ENCODE assay signal across 10 mouse cellular contexts in genomic region chr8:60981388-60981787, GRCm38 (mm10). TPM values are rescaled to one million over a fixed set of nuclear protein-coding genes. Genes with fewer than 3 reads are reported as not detected.
DNase-seq lines count a peak whose midpoint lies in the region; ATAC-seq and TF ChIP-seq lines count a peak whose summit lies in the region.
"Had no signal": no experiment of that assay in that cellular context is flagged by ENCODE, and none has a peak within 500 bp of the region (broad histone marks: within the 10 kb centered on the region; RNA-seq: fewer than 3 reads in every experiment).

No protein-coding gene starts in this region.

- peak overlapping the region; percentile 95; the same call in 1 of the 2 replicates for H3K4me2 ChIP-seq in forebrain, embryonic 12.5 days
- no peak overlapping the region for H3K4me2 ChIP-seq in forebrain, embryonic 16.5 days (ENCODE audit: low read length)
- H3K4me2 ChIP-seq in intestine, embryonic 15.5 days (replicated peaks) = peak overlapping the region; percentile 89
- peak overlapping the region; percentile 99 for H3K4me2 ChIP-seq in neural tube, embryonic 13.5 days

- DNase-seq in layer of hippocampus, adult 2 months (ENCODE audit: low spot score in 2 of 2) = no peak
- no peak for DNase-seq in layer of hippocampus, postnatal 36 days
- no peak for DNase-seq in cerebellum, adult 8-10 months
- DNase-seq: B cell, adult 2 months; gastrocnemius, postnatal 25 days had no signal

- H3K4me1 ChIP-seq in forebrain, embryonic 12.5 days = peaks cover 14% of the 10 kb centered on the region
- peaks cover 6% of the 10 kb centered on the region for H3K4me1 ChIP-seq in forebrain, embryonic 16.5 days (replicated peaks; ENCODE audit: control insufficient read depth, insufficient read depth, low read length)
- H3K4me1 ChIP-seq in intestine, embryonic 15.5 days (replicated peaks) = no peaks in the 10 kb centered on the region
- peaks cover 19% of the 10 kb centered on the region for H3K4me1 ChIP-seq in neural tube, embryonic 13.5 days (replicated peaks)

- H3K9ac ChIP-seq in forebrain, embryonic 12.5 days = no peak overlapping the region
- no peak overlapping the region for H3K9ac ChIP-seq in forebrain, embryonic 16.5 days (replicated peaks; ENCODE audit: low read depth, low read length)
- no peak overlapping the region for H3K9ac ChIP-seq in intestine, embryonic 15.5 days
- H3K9ac ChIP-seq in neural tube, embryonic 13.5 days = no peak overlapping the region

- H3K4me3 ChIP-seq in forebrain, embryonic 12.5 days (replicated peaks) = no peak overlapping the region
- no peak overlapping the region for H3K4me3 ChIP-seq in forebrain, embryonic 16.5 days (replicated peaks; ENCODE audit: low read length)
- peak overlapping the region; percentile 79; the same call in 1 of the 2 replicates for H3K4me3 ChIP-seq in layer of hippocampus, adult 2 months
- H3K4me3 ChIP-seq in intestine, embryonic 15.5 days (replicated peaks) = no peak overlapping the region
- no peak overlapping the region for H3K4me3 ChIP-seq in neural tube, embryonic 13.5 days

- 57% methylated on average over 1 of the region's 1 CpGs for WGBS in forebrain, embryonic 12.5 days
- 43% methylated on average over 1 of the region's 1 CpGs for WGBS in forebrain, embryonic 16.5 days
- WGBS in intestine, embryonic 15.5 days = 20% methylated on average over 1 of the region's 1 CpGs
- 72% methylated on average over 1 of the region's 1 CpGs for WGBS in neural tube, embryonic 13.5 days

- no peaks in the 10 kb centered on the region for H3K9me3 ChIP-seq in forebrain, embryonic 12.5 days
- H3K9me3 ChIP-seq in forebrain, embryonic 16.5 days (ENCODE audit: control insufficient read depth, low read length) = no peaks in the 10 kb centered on the region
- H3K9me3 ChIP-seq in intestine, embryonic 15.5 days = no peaks in the 10 kb centered on the region
- no peaks in the 10 kb centered on the region for H3K9me3 ChIP-seq in neural tube, embryonic 13.5 days

- no peak overlapping the region for H3K27ac ChIP-seq in forebrain, embryonic 12.5 days
- no peak overlapping the region for H3K27ac ChIP-seq in forebrain, embryonic 16.5 days (ENCODE audit: low read length)
- no peak overlapping the region for H3K27ac ChIP-seq in layer of hippocampus, adult 2 months
- H3K27ac ChIP-seq in intestine, embryonic 15.5 days = no peak overlapping the region
- no peak overlapping the region for H3K27ac ChIP-seq in neural tube, embryonic 13.5 days (replicated peaks)

- no peak for ATAC-seq in forebrain, embryonic 12.5 days (ENCODE audit: low FRiP score)
- no peak for ATAC-seq in forebrain, embryonic 16.5 days
- ATAC-seq in intestine, embryonic 15.5 days = no peak
- no peak for ATAC-seq in neural tube, embryonic 13.5 days (ENCODE audit: low read depth)
- ATAC-seq in granulocyte monocyte progenitor cell, adult 5-6 weeks (replicated peaks; ENCODE audit: poor library complexity, severe bottlenecking) = no peak

- no peaks in the 10 kb centered on the region for H3K36me3 ChIP-seq in forebrain, embryonic 12.5 days (replicated peaks)
- H3K36me3 ChIP-seq in forebrain, embryonic 16.5 days (ENCODE audit: control insufficient read depth, insufficient read depth) = no peaks in the 10 kb centered on the region
- H3K36me3 ChIP-seq in intestine, embryonic 15.5 days = no peaks in the 10 kb centered on the region
- H3K36me3 ChIP-seq in neural tube, embryonic 13.5 days = no peaks in the 10 kb centered on the region

- no peaks in the 10 kb centered on the region for H3K27me3 ChIP-seq in forebrain, embryonic 12.5 days
- no peaks in the 10 kb centered on the region for H3K27me3 ChIP-seq in forebrain, embryonic 16.5 days (replicated peaks; ENCODE audit: control insufficient read depth, insufficient read depth, low read length)
- H3K27me3 ChIP-seq in intestine, embryonic 15.5 days (replicated peaks) = no peaks in the 10 kb centered on the region
- H3K27me3 ChIP-seq in neural tube, embryonic 13.5 days = no peaks in the 10 kb centered on the region

- no peak for TF ChIP-seq CTCF in layer of hippocampus, adult 2 months (conservative IDR thresholded peaks at IDR 0.05)

RNA-seq across cellular contexts. Expression of gene Clcn3, which starts 1.7 kb away (rescaled TPM):
- polyA plus RNA-seq in forebrain, embryonic 12.5 days (2016; fragmentation: Nextera tagmentation; extraction: Ambion mirVana) = 53.4 and 53.7 TPM in 2 replicates
- polyA plus RNA-seq in forebrain, embryonic 16.5 days (2015; fragmentation: Nextera tagmentation; extraction: Ambion mirVana) = 70.6 and 72.5 TPM in 2 replicates
- total RNA-seq in layer of hippocampus, adult 2 months (2021) = 100 to 1,000 TPM; 121 to 123 TPM
- 100 to 1,000 TPM; 126 to 132 TPM for total RNA-seq in layer of hippocampus, postnatal 36 days (2021)
- polyA plus RNA-seq in intestine, embryonic 15.5 days (2015; fragmentation: Nextera tagmentation; extraction: Ambion mirVana) = 30.0 and 30.1 TPM in 2 replicates
- polyA plus RNA-seq in neural tube, embryonic 13.5 days (2015; fragmentation: Nextera tagmentation; extraction: Ambion mirVana) = 51.4 and 55.6 TPM in 2 replicates
- total RNA-seq in granulocyte monocyte progenitor cell, adult 5-6 weeks (2014; fragmentation: Nextera tagmentation) = 14.8 and 19.5 TPM in 2 replicates
- 26.7 and 28.8 TPM in 2 replicates for total RNA-seq in granulocyte monocyte progenitor cell, adult 5-6 weeks (2017)

RNA-seq across cellular contexts. Expression of gene Nek1, which starts 11.6 kb away (rescaled TPM):
- 22.3 and 23.8 TPM in 2 replicates for polyA plus RNA-seq in forebrain, embryonic 12.5 days (2016; fragmentation: Nextera tagmentation; extraction: Ambion mirVana)
- polyA plus RNA-seq in forebrain, embryonic 16.5 days (2015; fragmentation: Nextera tagmentation; extraction: Ambion mirVana) = 25.2 and 26.0 TPM in 2 replicates
- total RNA-seq in layer of hippocampus, adult 2 months (2021) = 10 to 100 TPM; 24.5 to 30.5 TPM
- 10 to 100 TPM; 26.2 to 31.0 TPM for total RNA-seq in layer of hippocampus, postnatal 36 days (2021)
- 16.6 and 17.4 TPM in 2 replicates for polyA plus RNA-seq in intestine, embryonic 15.5 days (2015; fragmentation: Nextera tagmentation; extraction: Ambion mirVana)
- polyA plus RNA-seq in neural tube, embryonic 13.5 days (2015; fragmentation: Nextera tagmentation; extraction: Ambion mirVana) = 31.7 and 31.8 TPM in 2 replicates
- total RNA-seq in granulocyte monocyte progenitor cell, adult 5-6 weeks (2014; fragmentation: Nextera tagmentation) = 15.3 and 18.1 TPM in 2 replicates
- total RNA-seq in granulocyte monocyte progenitor cell, adult 5-6 weeks (2017) = 19.3 and 19.6 TPM in 2 replicates
